Mouse (Mus musculus) megakaryocyte, embryonic 14.5 days (primary cell): ENCODE measurements around the gene Fbxo31. TPM values are rescaled to one million over a fixed set of nuclear protein-coding genes. Genes with fewer than 3 reads are reported as not detected.
A peak's percentile ranks its signal among the peaks of the same experiment; 100 is the strongest.
"Not testable (repeated sequence)": the region's sequence is repeated elsewhere in the genome, so short reads cannot be mapped to it uniquely, and the experiment has no call there.

ENCODE experiments used
- H3K27me3 ChIP-seq: replicated peaks from 2 replicates; pipeline ENCODE3; 2012; ENCODE audit warnings: inconsistent platforms
- H3K36me3 ChIP-seq: replicated peaks from 2 replicates; pipeline ENCODE3; 2012; ENCODE audit warnings: low read length, inconsistent platforms, mixed read lengths
- H3K4me1 ChIP-seq: 2 replicates; pipeline ENCODE4 v1.6.1; 2012; ENCODE audit warnings: inconsistent platforms
- H3K4me3 ChIP-seq: replicated peaks from 2 replicates; pipeline ENCODE3; 2012; ENCODE audit warnings: moderate library complexity, mild to moderate bottlenecking, inconsistent platforms
- H3K9me3 ChIP-seq: 2 replicates; pipeline ENCODE4 v1.6.1; 2012; ENCODE audit warnings: inconsistent platforms
- FLI1 ChIP-seq: IDR thresholded peaks from 2 replicates; pipeline ENCODE4 v1.6.1; 2012; ENCODE audit warnings: low read length, inconsistent platforms, mixed read lengths
- GATA1 ChIP-seq: IDR thresholded peaks from 3 replicates; pipeline ENCODE4 v1.6.1; 2012; ENCODE audit warnings: mixed read lengths, low read length, inconsistent platforms, borderline replicate concordance
- polyA plus RNA-seq: library from polyadenylated mRNA; stranded (reverse); fragments of >175 nt; gene quantifications from 2 replicates; pipeline ENCODE4 v1.2.3, GENCODE M21; 2012; ENCODE audit warnings: low replicate concordance; ENCODE audit not compliant: insufficient read depth

Gene Fbxo31
- polyA plus RNA-seq, 1 experiment: 31.2 TPM

GRCm38 (mm10) chr8:121603801-121604200 lies 25.2 kb upstream of the Fbxo31 start:
- peak overlapping the region; percentile 46 for H3K4me3 ChIP-seq
- peaks cover 13% of the 10 kb centered on the region for H3K36me3 ChIP-seq
- no peaks in the 10 kb centered on the region for H3K9me3 ChIP-seq
- no peak for TF ChIP-seq GATA1
- no peak for TF ChIP-seq FLI1
- H3K27me3 ChIP-seq: peaks cover 37% of the 10 kb centered on the region
- H3K4me1 ChIP-seq: peaks cover 19% of the 10 kb centered on the region

GRCm38 (mm10) chr8:121602860-121603259 lies 24.3 kb upstream of the Fbxo31 start:
- Histone ChIP-seq H3K27me3 (peaks cover 30% of the 10 kb centered on the region), H3K4me3 (no peak overlapping the region), H3K36me3 (peaks cover 19% of the 10 kb centered on the region), H3K9me3 (no peaks in the 10 kb centered on the region), H3K4me1 (peaks cover 19% of the 10 kb centered on the region)
- TF ChIP-seq GATA1: no peak
- TF ChIP-seq FLI1: no peak

- Histone ChIP-seq H3K9me3 (no peaks in the 10 kb centered on the region), H3K27me3 (peaks cover 27% of the 10 kb centered on the region), H3K4me3 (no peak overlapping the region), H3K36me3 (peaks cover 24% of the 10 kb centered on the region), H3K4me1 (peaks cover 19% of the 10 kb centered on the region)
- TF ChIP-seq FLI1 (no peak), GATA1 (no peak)
Observed at GRCm38 (mm10) chr8:121602411-121602810, 23.8 kb upstream of the Fbxo31 start.

GRCm38 (mm10) chr8:121599842-121600241 lies 21.2 kb upstream of the Fbxo31 start:
- Histone ChIP-seq H3K27me3 (peaks cover 17% of the 10 kb centered on the region), H3K4me3 (no peak overlapping the region), H3K36me3 (peaks cover 46% of the 10 kb centered on the region), H3K9me3 (no peaks in the 10 kb centered on the region), H3K4me1 (peaks cover 16% of the 10 kb centered on the region)
- TF ChIP-seq FLI1: no peak
- no peak for TF ChIP-seq GATA1

GRCm38 (mm10) chr8:121598892-121599291 lies 20.3 kb upstream of the Fbxo31 start:
- Histone ChIP-seq H3K4me3 (no peak overlapping the region), H3K9me3 (no peaks in the 10 kb centered on the region), H3K36me3 (peaks cover 55% of the 10 kb centered on the region), H3K27me3 (peaks cover 8% of the 10 kb centered on the region), H3K4me1 (peaks cover 24% of the 10 kb centered on the region)
- no peak for TF ChIP-seq GATA1
- TF ChIP-seq FLI1: no peak

- Histone ChIP-seq H3K36me3 (peaks cover 62% of the 10 kb centered on the region), H3K27me3 (peaks cover 6% of the 10 kb centered on the region), H3K4me1 (peaks cover 31% of the 10 kb centered on the region), H3K9me3 (no peaks in the 10 kb centered on the region), H3K4me3 (no peak overlapping the region)
- no peak for TF ChIP-seq GATA1
- TF ChIP-seq FLI1: no peak
Observed at GRCm38 (mm10) chr8:121598190-121598589, 19.6 kb upstream of the Fbxo31 start.

GRCm38 (mm10) chr8:121597492-121597891 lies 18.9 kb upstream of the Fbxo31 start:
- not testable (repeated sequence) for H3K4me3 ChIP-seq, H3K9me3 ChIP-seq, H3K27me3 ChIP-seq
- H3K36me3 ChIP-seq: peaks cover 69% of the 10 kb centered on the region
- peaks cover 33% of the 10 kb centered on the region for H3K4me1 ChIP-seq

- H3K36me3 ChIP-seq: peaks cover 68% of the 10 kb centered on the region
Observed at GRCm38 (mm10) chr8:121593983-121594382, 15.4 kb upstream of the Fbxo31 start.

GRCm38 (mm10) chr8:121593293-121593692 lies 14.7 kb upstream of the Fbxo31 start:
- TF ChIP-seq GATA1 (no peak), FLI1 (no peak)
- peaks cover 64% of the 10 kb centered on the region for H3K36me3 ChIP-seq

More at GRCm38 (mm10) chr8:121593983-121594382, 15.4 kb upstream of the Fbxo31 start:
- peaks cover 47% of the 10 kb centered on the region for H3K4me1 ChIP-seq
- TF ChIP-seq GATA1 (no peak), FLI1 (no peak)
- no peaks in the 10 kb centered on the region for H3K27me3 ChIP-seq
- no peak overlapping the region for H3K4me3 ChIP-seq
- H3K9me3 ChIP-seq: no peaks in the 10 kb centered on the region

GRCm38 (mm10) chr8:121591178-121592066 lies 12.8 kb upstream of the Fbxo31 start:
- Histone ChIP-seq H3K9me3 (no peaks in the 10 kb centered on the region), H3K4me1 (peaks cover 54% of the 10 kb centered on the region), H3K27me3 (no peaks in the 10 kb centered on the region), H3K36me3 (peaks cover 48% of the 10 kb centered on the region), H3K4me3 (peak overlapping the region; percentile 98)
- TF ChIP-seq GATA1: no peak
- TF ChIP-seq FLI1: no peak

More at GRCm38 (mm10) chr8:121593293-121593692, 14.7 kb upstream of the Fbxo31 start:
- Histone ChIP-seq H3K4me3 (no peak overlapping the region), H3K4me1 (peaks cover 53% of the 10 kb centered on the region), H3K27me3 (no peaks in the 10 kb centered on the region), H3K9me3 (no peaks in the 10 kb centered on the region)
